Mouse (Mus musculus) embryonic facial prominence, embryonic 13.5 days (tissue): ENCODE measurements around the gene Tmem132c. TPM values are rescaled to one million over a fixed set of nuclear protein-coding genes. Genes with fewer than 3 reads are reported as not detected.

Experiments
- ATAC-seq: fragments of 200-750 bp; cut with Nextera tagmentation; 2 replicates; pipeline ENCODE4 v1.8.0; 2017; ENCODE audit warnings: low read depth; ENCODE audit not compliant: insufficient number of reproducible peaks, insufficient read depth, low FRiP score, low TSS enrichment
- H3K27ac ChIP-seq: fragments of 300-500 bp; sonication (generic); 2 replicates; pipeline ENCODE4 v1.5.1; 2015; ENCODE audit warnings: moderate library complexity, mild to moderate bottlenecking, inconsistent platforms
- H3K27me3 ChIP-seq: fragments of 300-500 bp; sonication (generic); 2 replicates; pipeline ENCODE4 v1.6.1; 2015; ENCODE audit warnings: mild to moderate bottlenecking, inconsistent platforms
- H3K36me3 ChIP-seq: fragments of 300-500 bp; sonication (generic); 2 replicates; pipeline ENCODE4 v1.6.1; 2015; ENCODE audit warnings: mild to moderate bottlenecking, inconsistent platforms
- H3K4me1 ChIP-seq: fragments of 300-500 bp; sonication (generic); 2 replicates; pipeline ENCODE4 v1.6.1; 2015; ENCODE audit warnings: inconsistent platforms
- H3K4me2 ChIP-seq: fragments of 300-500 bp; sonication (generic); 2 replicates; pipeline ENCODE4 v1.6.1; 2015; ENCODE audit warnings: moderate library complexity, mild to moderate bottlenecking, inconsistent platforms
- H3K4me3 ChIP-seq: fragments of 300-500 bp; sonication (generic); 2 replicates; pipeline ENCODE4 v1.5.1; 2015; ENCODE audit warnings: mild to moderate bottlenecking, inconsistent platforms
- H3K9ac ChIP-seq: fragments of 300-500 bp; sonication (generic); 2 replicates; pipeline ENCODE4 v1.6.1; 2015; ENCODE audit warnings: mild to moderate bottlenecking, inconsistent platforms
- H3K9me3 ChIP-seq: fragments of 300-500 bp; sonication (generic); 2 replicates; pipeline ENCODE4 v1.6.1; 2016; ENCODE audit warnings: inconsistent platforms
- WGBS: fragments of 180-500 bp; shearing (Covaris S2); methylation state at CpG from one replicate; pipeline ENCODE4 v1.1.7; 2015; ENCODE audit warnings: mixed read lengths; 5-methylcytosine and 5-hydroxymethylcytosine counted together
- polyA plus RNA-seq: library from polyadenylated mRNA; unstranded; fragments of >200 nt; fragmentation: Nextera tagmentation; extraction: Ambion mirVana; gene quantifications from 2 replicates; pipeline ENCODE4 v1.2.1, GENCODE M21; 2015

The Tmem132c gene
- polyA plus RNA-seq, 1 experiment from 2014 or later = 55.6 TPM

DNA sequence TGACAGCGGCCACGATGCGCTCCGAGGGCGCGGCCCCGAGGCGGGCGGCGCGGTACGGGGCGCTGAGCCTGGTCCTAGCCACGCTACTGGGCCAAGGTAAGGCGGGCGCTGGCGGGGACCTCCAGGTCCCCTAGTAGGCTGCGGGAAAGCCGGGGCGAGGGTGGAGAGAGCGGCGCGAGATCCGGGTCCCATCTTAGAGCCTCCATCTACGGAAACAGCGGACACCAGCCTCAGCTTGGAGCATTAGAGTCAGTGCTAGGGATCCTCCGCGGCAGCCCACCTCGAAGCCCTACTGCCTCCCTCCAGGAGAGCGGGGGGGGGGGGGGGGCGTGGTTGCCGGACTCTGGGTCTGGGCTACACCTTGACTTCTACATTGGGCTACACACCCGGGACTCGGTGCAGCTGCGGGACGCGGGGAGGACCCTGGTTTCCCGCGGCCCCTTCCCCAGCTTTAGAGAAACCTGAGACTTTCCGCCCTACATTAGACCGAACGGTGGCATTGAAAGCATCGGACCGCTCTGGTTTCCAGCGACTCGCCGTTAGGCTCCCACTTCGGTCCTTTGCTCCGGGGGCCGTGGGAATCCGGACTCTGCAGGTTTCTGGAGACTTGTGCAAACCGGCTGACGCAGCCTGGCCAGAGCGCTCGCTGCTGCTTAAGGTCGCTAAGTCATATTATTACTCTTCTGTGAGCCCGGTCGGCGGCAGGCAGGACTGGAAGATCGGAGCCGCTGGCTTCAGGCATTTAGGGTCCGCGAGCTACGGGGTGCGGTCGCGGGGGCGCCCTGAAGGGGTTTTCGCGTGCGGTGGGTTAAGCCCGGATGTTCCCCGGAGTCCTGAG is 536 bp downstream of the Tmem132c start:
- H3K27me3 ChIP-seq = peaks cover 25% of the 10 kb centered on the region
- ATAC-seq = peak; percentile 67
- H3K27ac ChIP-seq = peak overlapping the region; percentile 82
- H3K4me2 ChIP-seq = peak overlapping the region; percentile 86
- H3K9ac ChIP-seq = peak overlapping the region; percentile 81
- H3K9me3 ChIP-seq = no peaks in the 10 kb centered on the region
- under 1% methylated on average over 71 of the region's 73 CpGs for WGBS
- H3K4me3 ChIP-seq = peak overlapping the region; percentile 82
- H3K36me3 ChIP-seq = no peaks in the 10 kb centered on the region
- peaks cover 37% of the 10 kb centered on the region for H3K4me1 ChIP-seq

GRCm38 (mm10) chr5:127242763-127243160 is 1.2 kb downstream of the Tmem132c start:
- no peak for ATAC-seq
- H3K36me3 ChIP-seq = no peaks in the 10 kb centered on the region
- H3K27me3 ChIP-seq = peaks cover 25% of the 10 kb centered on the region
- peak overlapping the region; percentile 81 for H3K9ac ChIP-seq
- H3K27ac ChIP-seq = peak overlapping the region; percentile 82
- no peaks in the 10 kb centered on the region for H3K9me3 ChIP-seq
- H3K4me2 ChIP-seq = peak overlapping the region; percentile 86
- under 1% methylated on average over 13 of the region's 13 CpGs for WGBS
- H3K4me1 ChIP-seq = peaks cover 41% of the 10 kb centered on the region
- H3K4me3 ChIP-seq = peak overlapping the region; percentile 82

- Histone ChIP-seq H3K27me3 (peaks cover 25% of the 10 kb centered on the region), H3K27ac (peak overlapping the region; percentile 82), H3K9me3 (no peaks in the 10 kb centered on the region), H3K9ac (peak overlapping the region; percentile 81), H3K4me3 (peak overlapping the region; percentile 82), H3K36me3 (no peaks in the 10 kb centered on the region), H3K4me1 (peaks cover 41% of the 10 kb centered on the region), H3K4me2 (peak overlapping the region; percentile 86)
- under 1% methylated on average over 16 of the region's 16 CpGs for WGBS
- ATAC-seq = no peak
These were observed 1.6 kb downstream of the Tmem132c start for GRCm38 (mm10) chr5:127243209-127243608.

DNA sequence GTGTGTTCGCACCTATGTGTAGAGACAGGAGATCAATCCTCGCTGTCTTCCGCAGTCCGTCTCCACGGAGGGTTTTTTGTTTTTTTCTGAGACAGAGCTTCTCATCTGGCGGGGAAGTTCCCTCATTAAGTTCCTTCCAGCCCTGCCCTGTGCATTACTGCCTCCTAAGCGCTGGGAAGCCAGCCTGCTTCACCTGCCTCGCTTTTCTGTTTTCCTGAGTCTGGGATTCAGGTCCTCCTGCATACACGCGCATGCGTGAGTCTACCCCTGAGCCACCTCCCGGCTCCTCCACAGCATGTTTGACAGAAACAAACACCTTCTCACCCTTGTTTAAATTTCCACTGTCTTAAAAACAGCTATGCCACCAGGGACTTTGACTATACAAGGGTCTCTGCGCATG is 2.0 kb downstream of the Tmem132c start:
- no peaks in the 10 kb centered on the region for H3K9me3 ChIP-seq
- no peaks in the 10 kb centered on the region for H3K36me3 ChIP-seq
- ATAC-seq = no peak
- 8% methylated on average over 13 of the region's 13 CpGs for WGBS
- peak overlapping the region; percentile 81 for H3K9ac ChIP-seq
- peak overlapping the region; percentile 82; the same call in 1 of the 2 replicates for H3K27ac ChIP-seq
- H3K4me3 ChIP-seq = peak overlapping the region; percentile 82
- peaks cover 44% of the 10 kb centered on the region for H3K4me1 ChIP-seq
- H3K4me2 ChIP-seq = peak overlapping the region; percentile 86
- H3K27me3 ChIP-seq = peaks cover 25% of the 10 kb centered on the region

DNA sequence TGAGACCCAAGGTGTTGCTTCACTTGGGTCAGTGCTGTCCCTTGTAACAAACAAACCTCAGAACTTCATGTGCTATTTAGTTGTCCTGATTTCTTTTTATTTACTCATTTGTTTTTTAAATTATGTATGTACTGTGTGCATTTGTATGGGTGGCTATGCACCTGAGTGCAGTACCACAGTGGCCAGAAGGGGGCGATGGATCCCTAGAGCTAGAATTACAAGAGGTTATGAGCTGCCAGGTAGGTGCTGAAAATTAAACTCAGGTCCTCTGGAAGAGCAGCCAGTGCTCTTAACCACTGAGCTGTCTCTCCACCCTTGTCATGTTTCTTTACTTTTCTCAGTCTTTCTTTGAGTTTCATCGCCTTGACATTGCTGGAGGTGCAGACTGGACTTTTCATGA is 11.7 kb downstream of the Tmem132c start:
- 0 out of 2 replicates have a peak, but pooled peaks cover 10% of the 10 kb centered on the region for H3K4me1 ChIP-seq
- H3K9me3 ChIP-seq = no peaks in the 10 kb centered on the region
- no peak overlapping the region for H3K9ac ChIP-seq
- WGBS = 67% methylated on average over 2 of the region's 2 CpGs
- H3K4me3 ChIP-seq = no peak overlapping the region
- no peak for ATAC-seq
- H3K4me2 ChIP-seq = no peak overlapping the region
- no peaks in the 10 kb centered on the region for H3K27me3 ChIP-seq
- no peaks in the 10 kb centered on the region for H3K36me3 ChIP-seq
- no peak overlapping the region for H3K27ac ChIP-seq

GRCm38 (mm10) chr5:127256947-127257610 is 15.5 kb downstream of the Tmem132c start:
- 43% methylated on average over 11 of the region's 11 CpGs for WGBS

DNA sequence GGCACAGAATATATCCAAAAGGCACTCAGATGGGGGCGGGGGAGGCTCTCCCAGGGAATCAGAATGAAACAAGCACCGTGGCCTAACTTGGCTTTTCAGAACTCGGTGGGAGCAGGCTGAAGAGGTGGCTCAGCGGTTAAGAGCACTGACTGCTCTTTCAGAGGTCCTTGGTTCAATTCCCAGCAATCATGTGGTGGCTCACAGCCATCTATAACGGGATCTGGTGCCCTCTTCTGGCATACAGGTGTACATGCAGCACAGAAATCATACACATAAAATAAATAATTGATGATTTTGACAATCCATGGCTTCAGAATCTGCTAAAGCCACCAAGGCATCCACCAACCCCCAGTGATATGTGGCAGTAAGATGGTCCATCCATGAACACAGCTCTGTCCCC is 20.5 kb downstream of the Tmem132c start:
- Histone ChIP-seq H3K4me2 (no peak overlapping the region), H3K4me1 (no peaks in the 10 kb centered on the region)
- WGBS = 86% methylated on average over 5 of the region's 5 CpGs

More at GRCm38 (mm10) chr5:127256947-127257610, 15.5 kb downstream of the Tmem132c start:
- Histone ChIP-seq H3K9me3 (no peaks in the 10 kb centered on the region), H3K4me3 (no peak overlapping the region), H3K9ac (no peak overlapping the region), H3K27ac (no peak overlapping the region), H3K4me2 (no peak overlapping the region), H3K36me3 (0 out of 2 replicates have a peak, but pooled peaks cover 6% of the 10 kb centered on the region), H3K4me1 (0 out of 2 replicates have a peak, but pooled peaks cover 7% of the 10 kb centered on the region), H3K27me3 (no peaks in the 10 kb centered on the region)
- no peak for ATAC-seq

GRCm38 (mm10) chr5:127271145-127271544 is 29.5 kb downstream of the Tmem132c start:
- ATAC-seq = no peak
- 58% methylated on average over 3 of the region's 3 CpGs for WGBS
- Histone ChIP-seq H3K9me3 (no peaks in the 10 kb centered on the region), H3K4me2 (no peak overlapping the region), H3K9ac (no peak overlapping the region), H3K27ac (no peak overlapping the region), H3K36me3 (0 out of 2 replicates have a peak, but pooled peaks cover 5% of the 10 kb centered on the region), H3K4me3 (no peak overlapping the region), H3K27me3 (no peaks in the 10 kb centered on the region), H3K4me1 (no peaks in the 10 kb centered on the region)

More for the DNA sequence above, 20.5 kb downstream of the Tmem132c start:
- H3K9me3 ChIP-seq = no peaks in the 10 kb centered on the region
- H3K9ac ChIP-seq = no peak overlapping the region
- 0 out of 2 replicates have a peak, but pooled peaks cover 6% of the 10 kb centered on the region for H3K36me3 ChIP-seq
- no peak for ATAC-seq
- H3K4me3 ChIP-seq = no peak overlapping the region
- H3K27me3 ChIP-seq = no peaks in the 10 kb centered on the region
- no peak overlapping the region for H3K27ac ChIP-seq

GRCm38 (mm10) chr5:127279462-127279861 is 37.9 kb downstream of the Tmem132c start:
- no peak overlapping the region for H3K4me3 ChIP-seq
- H3K9me3 ChIP-seq = no peaks in the 10 kb centered on the region
- H3K27me3 ChIP-seq = no peaks in the 10 kb centered on the region
- H3K4me2 ChIP-seq = no peak overlapping the region
- peaks cover 20% of the 10 kb centered on the region for H3K4me1 ChIP-seq
- H3K9ac ChIP-seq = no peak overlapping the region
- H3K27ac ChIP-seq = no peak overlapping the region
- no peaks in the 10 kb centered on the region for H3K36me3 ChIP-seq
- ATAC-seq = no peak
- WGBS = 79% methylated on average over 9 of the region's 9 CpGs

DNA sequence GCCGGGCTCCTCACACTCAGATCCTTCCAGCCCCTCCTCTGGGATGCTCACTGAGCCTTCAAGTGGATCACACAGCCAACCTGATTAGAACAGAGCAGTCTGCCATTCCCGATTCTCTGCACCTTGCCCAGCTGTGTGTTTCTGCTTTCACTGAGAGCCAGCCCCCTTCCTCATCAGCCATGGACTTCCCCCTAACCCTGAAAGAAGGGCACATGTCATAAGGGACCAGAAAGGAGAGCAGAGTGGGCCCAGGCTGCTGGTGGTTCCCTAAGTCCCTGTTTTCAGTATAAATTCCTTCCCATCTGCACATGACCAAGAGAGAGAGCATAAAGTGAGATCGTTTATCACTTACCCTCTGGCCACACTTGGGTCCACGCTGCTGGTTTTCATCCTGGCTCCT is 39.6 kb downstream of the Tmem132c start:
- WGBS = 56% methylated on average over 4 of the region's 4 CpGs
- no peak for ATAC-seq
- no peak overlapping the region for H3K4me2 ChIP-seq
- 0 out of 2 replicates have a peak, but pooled peaks cover 2% of the 10 kb centered on the region for H3K36me3 ChIP-seq
- no peaks in the 10 kb centered on the region for H3K27me3 ChIP-seq
- H3K4me1 ChIP-seq = peaks cover 21% of the 10 kb centered on the region
- no peak overlapping the region for H3K4me3 ChIP-seq
- H3K27ac ChIP-seq = no peak overlapping the region
- no peaks in the 10 kb centered on the region for H3K9me3 ChIP-seq
- H3K9ac ChIP-seq = no peak overlapping the region

- H3K27me3 ChIP-seq = no peaks in the 10 kb centered on the region
- peaks cover 30% of the 10 kb centered on the region for H3K4me1 ChIP-seq
- H3K36me3 ChIP-seq = 0 out of 2 replicates have a peak, but pooled peaks cover 4% of the 10 kb centered on the region
- 31% methylated on average over 6 of the region's 6 CpGs for WGBS
- no peak overlapping the region for H3K9ac ChIP-seq
- no peak overlapping the region for H3K27ac ChIP-seq
- no peak for ATAC-seq
- H3K4me3 ChIP-seq = no peak overlapping the region
- H3K4me2 ChIP-seq = no peak overlapping the region
- no peaks in the 10 kb centered on the region for H3K9me3 ChIP-seq
These were observed 41.0 kb downstream of the Tmem132c start for GRCm38 (mm10) chr5:127282539-127283123.
